Mouse (Mus musculus): Measurements from ENCODE around the gene Dlgap4.

DNA sequence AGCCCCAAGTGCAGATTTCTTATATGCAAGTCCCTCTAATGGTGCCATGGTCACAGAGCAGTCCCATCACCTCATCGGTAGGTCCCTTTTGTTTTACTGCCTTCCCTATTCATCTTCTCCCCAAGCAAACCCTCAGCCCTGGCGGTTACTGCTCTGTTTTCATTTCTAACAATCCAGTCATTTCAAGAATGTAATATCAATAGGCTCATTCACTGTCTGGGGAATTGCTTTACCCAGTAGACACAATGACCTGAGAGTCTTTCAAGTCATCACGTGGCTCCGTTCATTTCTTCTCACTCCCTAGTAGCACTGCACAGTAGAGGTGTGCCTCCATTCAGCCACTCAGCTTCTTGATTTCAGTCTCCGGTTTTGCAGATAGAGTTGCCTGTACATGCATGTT, 130.9 kb downstream of the Dlgap4 start:
- TF ChIP-seq GATA1 (IDR thresholded peaks at IDR 0.05; ENCODE audit: borderline replicate concordance, low read length) (no peak), FLI1 (IDR thresholded peaks at IDR 0.05; ENCODE audit: low read length) (no peak)
